Mouse (Mus musculus): ENCODE results near the gene Agtrap. TPM values are rescaled to one million over a fixed set of nuclear protein-coding genes. Genes with fewer than 3 reads are reported as not detected.
A peak's percentile ranks its signal among the peaks of the same experiment; 100 is the strongest.
"Not testable (repeated sequence)": the region's sequence is repeated elsewhere in the genome, so short reads cannot be mapped to it uniquely, and the experiment has no call there.

The Agtrap gene
- polyA plus RNA-seq, 1 experiment from 2014 or later: 19.6 TPM

DNA sequence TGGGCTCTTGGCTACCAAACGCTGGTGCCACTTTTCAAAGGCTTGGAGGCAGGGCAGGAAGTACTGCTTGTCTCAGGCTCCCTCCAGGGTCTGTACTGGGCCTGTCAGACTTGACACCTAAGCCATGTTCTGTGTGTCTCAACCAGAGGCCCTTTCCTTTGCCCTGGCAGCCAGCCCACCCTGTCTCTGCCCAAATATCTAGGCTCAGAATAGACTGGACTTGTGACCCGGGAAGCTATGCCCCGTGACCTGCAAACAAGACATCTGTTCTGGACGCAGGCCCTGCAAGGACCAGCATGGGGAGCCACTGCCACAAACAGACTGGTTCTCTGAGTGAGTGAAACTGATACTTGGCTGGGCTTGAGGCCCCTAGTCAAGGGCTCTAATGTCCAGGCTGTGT, 31.0 kb downstream of the Agtrap start:
- Histone ChIP-seq H3K4me1 (ENCODE audit: control insufficient read depth, insufficient read depth, low read length) (no peaks in the 10 kb centered on the region), H3K27ac (ENCODE audit: low read length) (no peak overlapping the region), H3K9me3 (ENCODE audit: control insufficient read depth, low read length) (no peaks in the 10 kb centered on the region), H3K36me3 (ENCODE audit: control insufficient read depth, insufficient read depth, low read length) (peaks cover 30% of the 10 kb centered on the region), H3K9ac (ENCODE audit: low read depth, low read length) (no peak overlapping the region), H3K4me3 (ENCODE audit: low read length) (no peak overlapping the region), H3K27me3 (replicated peaks; ENCODE audit: control insufficient read depth, insufficient read depth, low read length) (no peaks in the 10 kb centered on the region), H3K4me2 (ENCODE audit: low read depth, low read length) (no peak overlapping the region)
- 85% methylated on average over 4 of the region's 4 CpGs for WGBS
- no peak for ATAC-seq

DNA sequence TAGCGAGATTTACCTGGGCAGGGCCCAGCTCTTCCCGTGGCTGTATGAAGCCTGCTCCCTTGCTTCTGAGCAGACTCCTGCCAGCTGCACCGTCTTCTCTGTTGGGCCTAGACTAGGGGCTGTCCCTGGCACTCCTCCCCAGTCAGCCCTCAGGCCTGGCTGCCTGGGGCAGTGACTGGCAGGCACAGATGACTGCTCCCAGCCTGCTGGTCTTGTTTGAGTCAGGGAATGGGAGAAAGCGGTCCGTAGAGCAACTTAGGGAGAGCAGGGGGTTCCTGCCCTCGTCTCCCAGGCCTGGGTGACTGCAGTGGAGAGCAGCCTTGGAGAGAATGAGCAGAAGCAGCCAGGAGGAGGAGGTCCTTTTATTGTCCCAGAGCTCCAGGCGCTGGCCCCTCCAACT, 31.6 kb downstream of the Agtrap start:
- Histone ChIP-seq H3K36me3 (ENCODE audit: control insufficient read depth, insufficient read depth, low read length) (peaks cover 35% of the 10 kb centered on the region), H3K9me3 (ENCODE audit: control insufficient read depth, low read length) (no peaks in the 10 kb centered on the region), H3K4me3 (ENCODE audit: low read length) (no peak overlapping the region), H3K4me2 (ENCODE audit: low read depth, low read length) (no peak overlapping the region), H3K9ac (ENCODE audit: low read depth, low read length) (no peak overlapping the region), H3K27me3 (replicated peaks; ENCODE audit: control insufficient read depth, insufficient read depth, low read length) (no peaks in the 10 kb centered on the region), H3K27ac (ENCODE audit: low read length) (no peak overlapping the region), H3K4me1 (ENCODE audit: control insufficient read depth, insufficient read depth, low read length) (no peaks in the 10 kb centered on the region)
- no peak for ATAC-seq
- 87% methylated on average over 7 of the region's 7 CpGs for WGBS

DNA sequence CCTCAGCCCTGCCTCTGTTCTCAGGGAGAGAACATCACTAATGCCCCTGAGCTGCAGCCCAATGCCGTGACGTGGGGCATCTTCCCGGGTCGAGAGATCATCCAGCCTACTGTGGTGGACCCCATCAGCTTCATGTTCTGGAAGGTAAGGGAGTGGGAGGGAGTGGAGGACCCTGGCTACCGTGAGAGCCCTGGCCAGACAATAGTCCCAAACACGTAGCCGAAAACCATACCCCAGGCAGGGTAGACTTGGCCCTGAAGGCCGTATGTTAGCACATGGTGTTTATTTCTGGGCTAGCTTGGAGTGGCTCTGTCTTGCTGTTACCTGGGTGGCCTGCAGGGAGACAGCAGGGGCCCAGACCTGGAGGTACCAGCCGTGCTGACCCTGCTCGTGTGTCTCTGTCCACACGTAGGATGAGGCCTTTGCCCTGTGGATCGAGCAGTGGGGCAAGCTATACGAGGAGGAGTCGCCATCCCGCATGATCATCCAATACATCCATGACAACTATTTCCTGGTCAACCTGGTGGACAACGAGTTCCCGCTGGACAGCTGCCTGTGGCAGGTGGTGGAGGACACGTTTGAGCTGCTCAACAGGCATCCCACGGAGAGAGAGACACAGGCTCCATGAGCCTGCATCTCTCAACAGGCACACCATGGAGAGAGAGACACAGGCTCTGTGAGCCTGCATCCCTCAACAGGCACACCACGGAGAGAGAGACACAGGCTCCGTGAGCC, 32.7 kb downstream of the Agtrap start:
- 90% methylated on average over 21 of the region's 21 CpGs for WGBS
- no peak for ATAC-seq
- H3K9me3 ChIP-seq (ENCODE audit: control insufficient read depth, low read length): no peaks in the 10 kb centered on the region

DNA sequence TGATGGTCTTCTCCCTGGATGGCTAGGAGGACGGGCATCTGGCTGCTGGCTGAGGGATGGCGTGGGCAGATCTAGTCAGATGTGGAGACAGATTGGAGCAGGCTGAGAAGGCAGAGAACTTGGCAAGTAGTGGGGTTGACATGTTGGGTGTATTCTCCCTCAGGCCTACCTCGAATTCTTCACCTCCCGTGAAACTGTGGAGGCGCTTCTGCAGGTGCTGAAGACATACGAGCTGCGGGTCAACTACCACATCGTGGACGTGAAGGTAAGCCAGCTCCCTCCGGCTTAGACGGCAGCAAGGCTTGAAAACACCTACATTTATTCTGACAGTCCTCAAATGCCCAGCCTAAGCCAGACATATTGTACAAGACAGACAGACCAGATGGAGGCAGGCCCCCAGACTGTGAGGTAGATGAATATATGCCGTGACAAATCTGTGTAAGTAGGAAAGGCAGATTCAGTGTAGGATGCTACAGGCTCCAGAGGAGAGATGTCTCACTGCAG, 34.4 kb downstream of the Agtrap start:
- no peak for ATAC-seq
- H3K4me3 ChIP-seq (ENCODE audit: low read length): no peak overlapping the region
- H3K9me3 ChIP-seq (ENCODE audit: control insufficient read depth, low read length): no peaks in the 10 kb centered on the region
- H3K27me3 ChIP-seq (replicated peaks; ENCODE audit: control insufficient read depth, insufficient read depth, low read length): no peaks in the 10 kb centered on the region
- no peak overlapping the region for H3K4me2 ChIP-seq (ENCODE audit: low read depth, low read length)
- 93% methylated on average over 12 of the region's 12 CpGs for WGBS
- peaks cover 35% of the 10 kb centered on the region for H3K36me3 ChIP-seq (ENCODE audit: control insufficient read depth, insufficient read depth, low read length)
- H3K9ac ChIP-seq (ENCODE audit: low read depth, low read length): no peak overlapping the region
- no peak overlapping the region for H3K27ac ChIP-seq (ENCODE audit: low read length)
- no peaks in the 10 kb centered on the region for H3K4me1 ChIP-seq (ENCODE audit: control insufficient read depth, insufficient read depth, low read length)

More for the DNA sequence above, 32.7 kb downstream of the Agtrap start:
- H3K27me3 ChIP-seq (replicated peaks; ENCODE audit: control insufficient read depth, insufficient read depth, low read length): no peaks in the 10 kb centered on the region
- H3K36me3 ChIP-seq (ENCODE audit: control insufficient read depth, insufficient read depth, low read length): peaks cover 35% of the 10 kb centered on the region
- no peak overlapping the region for H3K27ac ChIP-seq (ENCODE audit: low read length)
- no peak overlapping the region for H3K4me3 ChIP-seq (ENCODE audit: low read length)
- no peaks in the 10 kb centered on the region for H3K4me1 ChIP-seq (ENCODE audit: control insufficient read depth, insufficient read depth, low read length)
- H3K9ac ChIP-seq (ENCODE audit: low read depth, low read length): no peak overlapping the region
- no peak overlapping the region for H3K4me2 ChIP-seq (ENCODE audit: low read depth, low read length)

DNA sequence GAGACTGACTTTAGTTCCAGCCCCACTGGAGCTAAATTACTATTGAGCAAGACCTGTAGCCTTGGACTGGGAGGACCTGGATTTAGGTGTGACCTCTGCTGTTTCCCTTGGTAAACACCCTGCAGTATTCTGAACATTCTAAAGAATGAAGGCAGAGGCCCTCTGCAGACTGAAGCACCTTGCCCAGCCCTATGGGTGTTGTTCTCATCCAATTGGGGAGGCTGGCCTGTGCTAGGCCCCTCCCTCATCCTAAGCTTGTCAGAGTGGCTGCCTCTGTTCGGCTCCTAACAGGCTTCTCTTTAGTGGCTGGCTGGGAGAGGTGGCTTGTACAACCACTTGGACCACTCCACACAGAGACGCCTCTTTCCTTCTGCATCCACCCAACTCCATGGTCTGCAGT, 34.9 kb downstream of the Agtrap start:
- no peaks in the 10 kb centered on the region for H3K9me3 ChIP-seq (ENCODE audit: control insufficient read depth, low read length)
- H3K9ac ChIP-seq (ENCODE audit: low read depth, low read length): no peak overlapping the region
- H3K27ac ChIP-seq (ENCODE audit: low read length): no peak overlapping the region
- ATAC-seq: peak; percentile 52
- WGBS: 79% methylated on average over 2 of the region's 2 CpGs
- H3K36me3 ChIP-seq (ENCODE audit: control insufficient read depth, insufficient read depth, low read length): peaks cover 40% of the 10 kb centered on the region
- H3K4me1 ChIP-seq (ENCODE audit: control insufficient read depth, insufficient read depth, low read length): no peaks in the 10 kb centered on the region
- H3K4me2 ChIP-seq (ENCODE audit: low read depth, low read length): no peak overlapping the region
- no peaks in the 10 kb centered on the region for H3K27me3 ChIP-seq (replicated peaks; ENCODE audit: control insufficient read depth, insufficient read depth, low read length)
- no peak overlapping the region for H3K4me3 ChIP-seq (ENCODE audit: low read length)

DNA sequence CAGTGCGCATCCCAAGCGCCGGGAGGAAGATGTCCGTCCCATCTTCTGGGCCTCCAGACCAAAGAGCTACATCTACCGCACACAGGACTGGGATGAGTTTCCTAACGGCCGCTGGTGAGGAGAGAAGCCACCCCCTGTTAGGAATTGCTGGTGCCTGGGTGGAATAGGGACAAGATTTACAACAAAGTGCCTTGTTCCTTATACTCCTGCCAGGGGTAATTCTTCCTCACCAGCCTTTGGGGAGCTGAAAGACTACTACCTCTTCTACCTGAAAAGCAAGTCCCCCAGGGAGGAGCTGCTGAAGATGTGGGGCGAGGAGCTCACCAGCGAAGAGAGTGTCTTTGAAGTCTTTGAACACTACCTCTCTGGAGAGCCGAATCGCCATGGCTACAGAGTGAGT, 35.9 kb downstream of the Agtrap start:
- no peak for ATAC-seq
- peaks cover 44% of the 10 kb centered on the region for H3K36me3 ChIP-seq (ENCODE audit: control insufficient read depth, insufficient read depth, low read length)
- H3K4me3 ChIP-seq (ENCODE audit: low read length): no peak overlapping the region
- H3K9ac ChIP-seq (ENCODE audit: low read depth, low read length): no peak overlapping the region
- no peaks in the 10 kb centered on the region for H3K9me3 ChIP-seq (ENCODE audit: control insufficient read depth, low read length)
- WGBS: 92% methylated on average over 11 of the region's 11 CpGs
- H3K27me3 ChIP-seq (replicated peaks; ENCODE audit: control insufficient read depth, insufficient read depth, low read length): no peaks in the 10 kb centered on the region
- no peak overlapping the region for H3K4me2 ChIP-seq (ENCODE audit: low read depth, low read length)
- H3K27ac ChIP-seq (ENCODE audit: low read length): no peak overlapping the region
- no peaks in the 10 kb centered on the region for H3K4me1 ChIP-seq (ENCODE audit: control insufficient read depth, insufficient read depth, low read length)

DNA sequence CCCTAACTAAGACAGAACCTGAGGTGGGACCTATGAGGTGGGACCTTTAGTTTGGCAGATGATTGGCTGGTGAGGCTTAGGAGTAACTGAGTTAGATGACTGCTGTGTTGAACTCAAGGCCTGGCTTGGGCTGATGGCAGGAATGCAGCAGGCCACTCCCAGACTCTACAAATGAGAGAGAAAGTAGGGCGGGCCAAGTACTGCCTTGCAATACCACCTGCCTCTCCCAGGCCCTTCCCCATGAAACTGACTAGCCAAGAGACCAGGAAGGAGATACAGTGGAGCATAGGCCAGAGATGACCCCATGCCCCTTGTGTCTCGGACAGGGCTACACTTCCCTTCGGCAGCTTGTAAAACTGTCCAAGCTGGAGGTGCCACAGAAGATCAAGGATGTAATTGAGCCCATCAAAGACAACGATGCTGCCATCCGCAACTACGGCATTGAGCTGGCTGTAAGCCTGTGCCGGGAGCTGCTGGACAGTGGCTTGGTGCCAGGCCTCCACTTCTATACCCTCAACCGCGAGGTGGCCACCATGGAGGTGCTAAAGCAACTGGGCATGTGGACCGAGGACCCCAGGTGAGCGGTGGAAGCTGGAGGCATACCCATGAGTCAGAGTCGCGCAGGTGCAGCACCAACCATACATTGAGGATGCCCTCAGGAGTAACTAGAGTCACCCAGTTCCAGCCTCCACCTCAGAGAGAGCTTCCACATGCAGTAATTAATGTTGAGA, 36.6 kb downstream of the Agtrap start:
- ATAC-seq: peak; percentile 59
- no peaks in the 10 kb centered on the region for H3K4me1 ChIP-seq (ENCODE audit: control insufficient read depth, insufficient read depth, low read length)

DNA sequence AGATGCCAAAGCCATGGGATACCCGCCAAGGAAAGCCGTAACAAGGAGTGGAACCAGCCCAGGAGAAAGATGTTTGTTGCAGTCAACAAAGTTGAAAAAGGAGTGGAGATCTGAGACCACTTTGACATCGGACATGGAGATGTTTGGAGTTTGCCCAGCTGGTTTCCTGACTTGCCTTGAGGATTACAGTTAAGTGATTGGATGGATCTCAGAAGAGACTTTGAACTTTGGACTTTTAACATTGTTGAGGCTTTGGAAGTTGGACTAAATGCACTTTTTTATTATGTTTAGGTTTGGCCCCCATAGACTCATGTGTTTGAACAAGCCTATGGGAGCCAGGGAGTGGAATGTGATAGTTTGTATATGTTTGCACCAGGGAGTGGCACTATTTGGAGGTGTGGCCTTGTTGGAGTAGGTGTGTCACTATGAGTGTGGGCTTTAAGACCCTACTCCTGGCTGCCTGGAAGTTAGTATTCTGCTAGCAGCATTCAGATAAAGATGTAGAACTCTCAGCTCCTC, 37.4 kb downstream of the Agtrap start:
- not testable (repeated sequence) for H3K9me3 ChIP-seq (ENCODE audit: control insufficient read depth, low read length); H3K4me3 ChIP-seq (ENCODE audit: low read length); H3K27me3 ChIP-seq (replicated peaks; ENCODE audit: control insufficient read depth, insufficient read depth, low read length); H3K4me1 ChIP-seq (ENCODE audit: control insufficient read depth, insufficient read depth, low read length); H3K9ac ChIP-seq (ENCODE audit: low read depth, low read length); H3K4me2 ChIP-seq (ENCODE audit: low read depth, low read length)
- Histone ChIP-seq H3K36me3 (ENCODE audit: control insufficient read depth, insufficient read depth, low read length) (peaks cover 36% of the 10 kb centered on the region), H3K27ac (ENCODE audit: low read length) (peak overlapping the region; percentile 10; the same call in 1 of the 2 replicates)
- peak; percentile 70 for ATAC-seq
- 82% methylated on average over 3 of the region's 3 CpGs for WGBS

More for the DNA sequence above, 36.6 kb downstream of the Agtrap start:
- H3K9me3 ChIP-seq (ENCODE audit: control insufficient read depth, low read length): no peaks in the 10 kb centered on the region
- WGBS: 92% methylated on average over 13 of the region's 13 CpGs
- H3K27ac ChIP-seq (ENCODE audit: low read length): peak overlapping the region; percentile 10; the same call in 1 of the 2 replicates
- no peak overlapping the region for H3K9ac ChIP-seq (ENCODE audit: low read depth, low read length)
- H3K4me2 ChIP-seq (ENCODE audit: low read depth, low read length): no peak overlapping the region
- no peaks in the 10 kb centered on the region for H3K27me3 ChIP-seq (replicated peaks; ENCODE audit: control insufficient read depth, insufficient read depth, low read length)
- H3K4me3 ChIP-seq (ENCODE audit: low read length): no peak overlapping the region
- peaks cover 41% of the 10 kb centered on the region for H3K36me3 ChIP-seq (ENCODE audit: control insufficient read depth, insufficient read depth, low read length)

DNA sequence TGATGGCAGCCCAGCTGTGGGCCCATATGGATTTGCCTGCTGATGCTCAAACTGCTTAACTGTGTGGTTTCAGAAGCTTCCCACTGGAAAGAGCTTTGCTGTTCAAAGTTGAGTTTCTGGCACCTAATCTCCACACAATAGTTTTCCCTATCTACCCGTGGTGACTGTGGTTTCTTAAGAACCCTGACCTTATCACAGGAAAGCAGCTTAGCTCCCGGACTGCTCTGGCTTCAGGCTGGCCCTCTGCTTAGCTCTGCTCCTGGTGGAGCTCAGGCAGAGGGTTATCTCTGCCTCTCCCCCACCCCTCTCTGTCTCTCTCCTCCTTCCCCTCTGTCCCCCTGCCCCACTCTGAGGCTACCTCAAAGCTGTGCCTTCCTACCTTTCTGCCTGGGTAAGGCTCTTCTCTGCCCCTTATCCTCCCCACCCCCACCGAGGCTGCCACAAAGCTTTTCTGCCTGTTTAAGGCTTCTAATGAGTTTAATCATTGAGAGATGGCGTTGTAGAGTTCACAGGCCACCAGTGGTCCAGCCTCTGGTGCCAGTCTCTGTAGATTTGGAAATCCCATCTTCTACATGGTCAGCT, 41.3 kb downstream of the Agtrap start:
- H3K27me3 ChIP-seq (replicated peaks; ENCODE audit: control insufficient read depth, insufficient read depth, low read length): no peaks in the 10 kb centered on the region
- peaks cover 19% of the 10 kb centered on the region for H3K36me3 ChIP-seq (ENCODE audit: control insufficient read depth, insufficient read depth, low read length)
- H3K9me3 ChIP-seq (ENCODE audit: control insufficient read depth, low read length): no peaks in the 10 kb centered on the region
- H3K9ac ChIP-seq (ENCODE audit: low read depth, low read length): 0 out of 2 replicates have a peak overlapping the region, but pooled peaks have one; percentile 2
- peaks cover 16% of the 10 kb centered on the region for H3K4me1 ChIP-seq (ENCODE audit: control insufficient read depth, insufficient read depth, low read length)
- ATAC-seq: no peak
- H3K27ac ChIP-seq (ENCODE audit: low read length): no peak overlapping the region
- H3K4me2 ChIP-seq (ENCODE audit: low read depth, low read length): no peak overlapping the region
- H3K4me3 ChIP-seq (ENCODE audit: low read length): no peak overlapping the region
- WGBS: 63% methylated on average over 4 of the region's 4 CpGs

Measured in intestine, embryonic 16.5 days (tissue).